In the genomic region with DNA sequence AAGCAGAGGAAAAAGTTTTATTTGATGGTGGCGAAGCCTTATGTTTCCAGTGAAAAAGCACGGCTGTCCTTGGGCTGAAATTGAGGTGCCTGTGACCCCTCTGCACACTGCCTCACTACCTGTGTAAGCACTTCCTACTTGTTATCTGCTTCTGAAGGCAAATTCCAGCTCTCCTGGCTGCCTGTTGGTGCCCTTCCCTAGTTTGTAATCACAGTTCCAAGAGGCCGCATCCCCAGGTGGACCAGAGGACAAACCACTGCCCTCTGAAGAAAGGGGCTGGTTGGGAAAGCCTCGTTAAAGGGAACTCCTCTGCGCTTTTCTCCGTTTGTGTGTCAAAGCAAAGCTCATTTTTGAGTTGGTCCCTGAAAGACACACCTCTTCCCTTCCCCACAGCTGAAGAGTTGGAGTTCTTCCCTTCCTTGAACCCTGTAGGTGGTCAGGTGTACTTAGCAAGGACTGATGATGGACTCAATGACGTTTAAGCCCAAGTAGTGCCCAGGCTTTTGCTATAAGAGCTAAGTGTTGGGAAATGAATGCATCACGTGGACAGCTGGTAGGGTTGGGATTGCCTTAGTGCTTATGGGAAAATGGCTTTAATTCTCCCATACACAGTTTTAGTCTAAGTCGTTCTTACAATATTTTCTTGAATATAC, we compare ENCODE assay signal across 9 mouse cellular contexts. TPM values are rescaled to one million over a fixed set of nuclear protein-coding genes. Genes with fewer than 3 reads are reported as not detected.
DNase-seq lines count a peak whose midpoint lies in the region; ATAC-seq and TF ChIP-seq lines count a peak whose summit lies in the region.
"Had no signal": no experiment of that assay in that cellular context is flagged by ENCODE, and none has a peak within 500 bp of the region (broad histone marks: within the 10 kb centered on the region; RNA-seq: fewer than 3 reads in every experiment).

No protein-coding gene starts in this region.

- ATAC-seq in heart, embryonic 14.5 days (ENCODE audit: insufficient number of reproducible peaks, insufficient read depth, low FRiP score, low read depth) = no peak
- peak; percentile 86 for ATAC-seq in intestine, embryonic 16.5 days

- intact Hi-C loops in heart, postnatal 14 days (cut with DNase I) = no loop called here
- intact Hi-C loops in left cerebral cortex, adult 2 months (cut with DNase I) = loop anchor here (5.0 kb wide), 2 partner anchors 44 to 46 kb away; no protein-coding TSS in a partner anchor

- no peak for TF ChIP-seq POLR2A in CH12.LX (IDR thresholded peaks at IDR 0.05; ENCODE audit: low read depth, low read length)
- no peak for TF ChIP-seq POLR2A in liver, adult 2 months (IDR thresholded peaks at IDR 0.05; ENCODE audit: extremely low read depth, insufficient read depth, low read length)

- TF ChIP-seq CTCF in CH12.LX (conservative IDR thresholded peaks at IDR 0.05 in 1 of 2, IDR thresholded peaks at IDR 0.05 in 1 of 2; ENCODE audit: low read depth in 2 of 2, low read length in 2 of 2) = no peak
- no peak for TF ChIP-seq CTCF in liver, adult 2 months (IDR thresholded peaks at IDR 0.05; ENCODE audit: low read depth, low read length)
- TF ChIP-seq CTCF in left cerebral cortex, adult 2 months (IDR thresholded peaks at IDR 0.05) = no peak

- H3K4me1 ChIP-seq in heart, embryonic 14.5 days (ENCODE audit: control insufficient read depth in 2 of 2, insufficient read depth in 2 of 2, low read length in 2 of 2) = peaks cover 10 to 28% of the 10 kb centered on the region in 2 experiments
- H3K4me1 ChIP-seq in CH12.LX (ENCODE audit: control insufficient read depth in 1 of 2, insufficient read depth in 2 of 2) = peaks cover 17 to 39% of the 10 kb centered on the region in 2 experiments
- peaks cover 35% of the 10 kb centered on the region for H3K4me1 ChIP-seq in intestine, embryonic 16.5 days (ENCODE audit: control insufficient read depth, insufficient read depth, low read length)
- peaks cover 6% of the 10 kb centered on the region for H3K4me1 ChIP-seq in liver, adult 2 months (ENCODE audit: control insufficient read depth, insufficient read depth, low read length)

- H3K9ac ChIP-seq in heart, embryonic 14.5 days (ENCODE audit: low read length) = peak overlapping the region; percentile 13; the same call in 1 of the 2 replicates
- H3K9ac ChIP-seq in CH12.LX (ENCODE audit: insufficient read depth, low read depth) = no peak overlapping the region
- peak overlapping the region; percentile 7; the same call in 1 of the 2 replicates for H3K9ac ChIP-seq in intestine, embryonic 16.5 days (ENCODE audit: low read depth, low read length)
- H3K9ac ChIP-seq in liver, adult 2 months (ENCODE audit: low read depth, low read length) = no peak overlapping the region

- H3K36me3 ChIP-seq in heart, embryonic 14.5 days (ENCODE audit: control insufficient read depth, insufficient read depth, low read length) = no peaks in the 10 kb centered on the region
- peaks cover 0 to 11% of the 10 kb centered on the region in 2 experiments for H3K36me3 ChIP-seq in CH12.LX (replicated peaks in 1 of 2; ENCODE audit: control insufficient read depth in 1 of 2, insufficient read depth in 1 of 2, low read length in 1 of 2)
- no peaks in the 10 kb centered on the region for H3K36me3 ChIP-seq in intestine, embryonic 16.5 days (ENCODE audit: control insufficient read depth, insufficient read depth, low read length)
- no peaks in the 10 kb centered on the region for H3K36me3 ChIP-seq in liver, adult 2 months (ENCODE audit: control insufficient read depth, insufficient read depth, low read length)

- 72% methylated on average over 9 of the region's 9 CpGs for WGBS in heart, embryonic 14.5 days
- WGBS in intestine, embryonic 16.5 days = 55% methylated on average over 9 of the region's 9 CpGs
- 28% methylated on average over 9 of the region's 9 CpGs for WGBS in liver, adult 2 months

- peaks cover 19% of the 10 kb centered on the region for H3K79me2 ChIP-seq in CH12.LX (replicated peaks; ENCODE audit: control insufficient read depth, extremely low read depth, insufficient read depth, poor library complexity, severe bottlenecking)
- H3K79me2 ChIP-seq in liver, adult 2 months (ENCODE audit: control insufficient read depth, insufficient read depth, low read length) = peaks cover 17% of the 10 kb centered on the region

- in situ Hi-C loops in CH12.LX (cut with MboI; ENCODE audit: low pct_ligation_motif_present, low pct_unique_long_range_greater_than_20kb, low sequenced_read_pairs) = no loop called here

- DNase-seq in heart, postnatal 14 days = no peak
- no peak for DNase-seq in CH12.LX (ENCODE audit: extremely low read depth)
- DNase-seq in liver, adult 2 months (ENCODE audit: extremely low read depth, low read depth, low spot score) = peak; percentile 87
- no peak for DNase-seq in left cerebral cortex, adult 9 months (ENCODE audit: low spot score in 2 of 2)
- no peak for DNase-seq in adrenal gland, adult 18-20 months (ENCODE audit: low spot score in 2 of 2)
- no peak for DNase-seq in left cerebral cortex, adult 2 months (ENCODE audit: extremely low spot score in 1 of 2, low spot score in 2 of 2)
- DNase-seq: gastrocnemius, postnatal 25 days had no signal

- H3K27ac ChIP-seq in heart, embryonic 14.5 days (replicated peaks in 1 of 2; ENCODE audit: control insufficient read depth in 1 of 2, insufficient read depth in 1 of 2, low read depth in 2 of 2, low read length in 2 of 2) = no peak overlapping the region; a peak in 1 of 4 replicates
- no peak overlapping the region for H3K27ac ChIP-seq in CH12.LX (ENCODE audit: insufficient read depth, low read depth)
- peak overlapping the region; percentile 75 for H3K27ac ChIP-seq in intestine, embryonic 16.5 days (ENCODE audit: low read length)
- peak overlapping the region; percentile 53 for H3K27ac ChIP-seq in liver, adult 2 months (replicated peaks; ENCODE audit: insufficient read depth, low read depth, low read length)
- H3K27ac ChIP-seq in left cerebral cortex, adult 2 months = no peak overlapping the region

- no peak for TF ChIP-seq RAD21 in CH12.LX (IDR thresholded peaks at IDR 0.05; ENCODE audit: low read depth, low read length)

- no peaks in the 10 kb centered on the region for H3K27me3 ChIP-seq in heart, embryonic 14.5 days (ENCODE audit: control insufficient read depth, insufficient read depth, low read length)
- no peaks in the 10 kb centered on the region for H3K27me3 ChIP-seq in CH12.LX (replicated peaks)
- no peaks in the 10 kb centered on the region for H3K27me3 ChIP-seq in intestine, embryonic 16.5 days (replicated peaks; ENCODE audit: control insufficient read depth, insufficient read depth, low read length)
- no peaks in the 10 kb centered on the region for H3K27me3 ChIP-seq in liver, adult 2 months (ENCODE audit: control insufficient read depth, insufficient read depth, low read length)

- H3K4me3 ChIP-seq in heart, embryonic 14.5 days (ENCODE audit: control insufficient read depth in 1 of 2, insufficient read depth in 1 of 2, low read depth in 1 of 2, low read length in 2 of 2) = no peak overlapping the region
- no peak overlapping the region for H3K4me3 ChIP-seq in CH12.LX (replicated peaks in 1 of 3; ENCODE audit: low read depth in 2 of 3, low read length in 2 of 3, poor library complexity in 1 of 3)
- peak overlapping the region; percentile 13 for H3K4me3 ChIP-seq in intestine, embryonic 16.5 days (ENCODE audit: low read length)
- no peak overlapping the region for H3K4me3 ChIP-seq in liver, adult 2 months (ENCODE audit: insufficient read depth, low read depth, low read length)
- no peak overlapping the region for H3K4me3 ChIP-seq in left cerebral cortex, adult 2 months

- TF ChIP-seq EP300 in CH12.LX (IDR thresholded peaks at IDR 0.05; ENCODE audit: low read length) = no peak

- no peaks in the 10 kb centered on the region for H3K9me3 ChIP-seq in heart, embryonic 14.5 days (ENCODE audit: control insufficient read depth, low read length)
- H3K9me3 ChIP-seq in CH12.LX (replicated peaks; ENCODE audit: low read length) = no peaks in the 10 kb centered on the region
- no peaks in the 10 kb centered on the region for H3K9me3 ChIP-seq in intestine, embryonic 16.5 days (ENCODE audit: control insufficient read depth, low read length)

- dilution Hi-C loops in CH12.LX (cut with MboI; ENCODE audit: extremely low pct_ligation_motif_present, extremely low pct_unique_long_range_greater_than_20kb, low sequenced_read_pairs) = no loop called here

- peak overlapping the region; percentile 77 for H3K4me2 ChIP-seq in heart, embryonic 14.5 days (ENCODE audit: low read length)
- peak overlapping the region; percentile 6; the same call in 1 of the 2 replicates for H3K4me2 ChIP-seq in CH12.LX (ENCODE audit: insufficient read depth, low read depth, poor library complexity, severe bottlenecking)
- peak overlapping the region; percentile 68 for H3K4me2 ChIP-seq in intestine, embryonic 16.5 days (ENCODE audit: low read depth, low read length)

TF ChIP-seq in CH12.LX, 34 proteins besides CTCF, POLR2A, EP300 and RAD21:
- TF ChIP-seq SIN3A (IDR thresholded peaks at IDR 0.05; ENCODE audit: low read length) (no peak), TBP (conservative IDR thresholded peaks at IDR 0.05; ENCODE audit: low read depth, low read length) (no peak), GABPA (IDR thresholded peaks at IDR 0.05; ENCODE audit: insufficient replicate concordance, low read depth, low read length) (no peak), ETS1 (conservative IDR thresholded peaks at IDR 0.05; ENCODE audit: low read depth, low read length) (no peak), TCF12 (IDR thresholded peaks at IDR 0.05; ENCODE audit: low read depth, low read length) (no peak), MEF2A (IDR thresholded peaks at IDR 0.05; ENCODE audit: borderline replicate concordance, low read depth, low read length) (no peak), ELF1 (IDR thresholded peaks at IDR 0.05; ENCODE audit: low read depth, low read length) (no peak), UBTF (IDR thresholded peaks at IDR 0.05; ENCODE audit: low read depth, low read length) (no peak)

RNA-seq across cellular contexts. Expression of a gene that starts 2.0 kb away (rescaled TPM):
- 28.8 and 29.6 TPM in 2 replicates for polyA plus RNA-seq in heart, embryonic 14.5 days (2014; fragmentation: Nextera tagmentation; extraction: Ambion mirVana)
- 10 to 100 TPM; 31.5 to 33.3 TPM for total RNA-seq in heart, postnatal 14 days (2021)
- 17.1 TPM in 2 replicates for total RNA-seq in CH12.LX (2012; rRNA removed)
- 16.3 and 17.0 TPM in 2 replicates for total RNA-seq in CH12.LX (2014; rRNA removed)
- polyA plus RNA-seq in CH12.LX (2012; ENCODE audit: insufficient read length, low read depth) = 26.3 and 29.7 TPM in 2 replicates
- 52.6 and 61.6 TPM in 2 replicates for polyA plus RNA-seq in intestine, embryonic 16.5 days (2015; fragmentation: Nextera tagmentation; extraction: Ambion mirVana)
- 26.8 and 30.5 TPM in 2 replicates for total RNA-seq in liver, adult 2 months (2014; rRNA removed)
- 19.7 and 22.2 TPM in 2 replicates for polyA plus RNA-seq in liver, adult 2 months (2012; rRNA removed)
- 10 to 100 TPM; 45.3 TPM for total RNA-seq in adrenal gland, adult 18-20 months (2021)
- total RNA-seq in left cerebral cortex, adult 2 months (2021) = 10 to 100 TPM; 14.7 to 16.6 TPM

Comparison
In these comparisons a context has a peak if more than half of its experiments do, and no peak if none do; other contexts are left out.
1. H3K27ac ChIP-seq: peak in intestine, embryonic 16.5 days (single experiment) and liver, adult 2 months (single experiment); none in heart, embryonic 14.5 days (0 of 2), CH12.LX (single experiment) and left cerebral cortex, adult 2 months (single experiment).
2. H3K4me2 ChIP-seq: peak in every context shown above with its lines; median percentile 77 in heart, embryonic 14.5 days; 68 in intestine, embryonic 16.5 days; 6 in CH12.LX.
3. H3K9ac ChIP-seq: peak in heart, embryonic 14.5 days (single experiment) and intestine, embryonic 16.5 days (single experiment); none in CH12.LX (single experiment) and liver, adult 2 months (single experiment).